In genomic region chr2:26615459-26616124, GRCm38 (mm10) we compare ENCODE assay signal across 30 mouse cellular contexts. TPM values are rescaled to one million over a fixed set of nuclear protein-coding genes. Genes with fewer than 3 reads are reported as not detected.
DNase-seq lines count a peak whose midpoint lies in the region; ATAC-seq and TF ChIP-seq lines count a peak whose summit lies in the region.
"Had no signal": no experiment of that assay in that cellular context is flagged by ENCODE, and none has a peak within 500 bp of the region (broad histone marks: within the 10 kb centered on the region; RNA-seq: fewer than 3 reads in every experiment).

No protein-coding gene starts in this region.

- no peak for TF ChIP-seq CTCF in intestine, postnatal 0 days (IDR thresholded peaks at IDR 0.05; ENCODE audit: low read depth)
- no peak for TF ChIP-seq CTCF in small intestine, adult 2 months (IDR thresholded peaks at IDR 0.05; ENCODE audit: extremely low read depth, insufficient read length, insufficient replicate concordance, low read depth, low read length)

- H3K27ac ChIP-seq in intestine, embryonic 16.5 days (ENCODE audit: low read length), result no peak overlapping the region
- H3K27ac ChIP-seq in intestine, postnatal 0 days (ENCODE audit: low read depth, low read length), result no peak overlapping the region
- peak overlapping the region; percentile 47 for H3K27ac ChIP-seq in small intestine, adult 2 months (ENCODE audit: insufficient read depth, low read depth, low read length)
- H3K27ac ChIP-seq: embryonic facial prominence, embryonic 10.5 days; embryonic facial prominence, embryonic 13.5 days; forebrain, embryonic 10.5 days; forebrain, embryonic 13.5 days; heart, embryonic 15.5 days; hindbrain, embryonic 14.5 days; hindbrain, postnatal 0 days had no signal

- no peak overlapping the region for H3K4me3 ChIP-seq in intestine, embryonic 16.5 days (ENCODE audit: low read length)
- no peak overlapping the region for H3K4me3 ChIP-seq in intestine, postnatal 0 days (ENCODE audit: low read depth, low read length)
- no peak overlapping the region for H3K4me3 ChIP-seq in small intestine, adult 2 months (ENCODE audit: low read depth, low read length)
- H3K4me3 ChIP-seq: embryonic facial prominence, embryonic 10.5 days; embryonic facial prominence, embryonic 13.5 days; erythroblast, embryonic 14.5 days; forebrain, embryonic 10.5 days; forebrain, embryonic 13.5 days; heart, embryonic 12.5 days; heart, embryonic 15.5 days had no signal

- no peaks in the 10 kb centered on the region for H3K36me3 ChIP-seq in intestine, embryonic 16.5 days (ENCODE audit: control insufficient read depth, insufficient read depth, low read length)
- no peaks in the 10 kb centered on the region for H3K36me3 ChIP-seq in intestine, postnatal 0 days (ENCODE audit: control insufficient read depth, insufficient read depth)
- H3K36me3 ChIP-seq in small intestine, adult 2 months (ENCODE audit: control insufficient read depth, insufficient read depth, low read length), result no peaks in the 10 kb centered on the region
- H3K36me3 ChIP-seq: embryonic facial prominence, embryonic 10.5 days; embryonic facial prominence, embryonic 13.5 days; forebrain, embryonic 10.5 days; heart, embryonic 12.5 days; heart, embryonic 15.5 days had no signal

- H3K9ac ChIP-seq in intestine, embryonic 16.5 days (ENCODE audit: low read depth, low read length), result 0 out of 2 replicates have a peak overlapping the region, but pooled peaks have one; percentile 14
- no peak overlapping the region for H3K9ac ChIP-seq in intestine, postnatal 0 days (ENCODE audit: low read depth, low read length)
- H3K9ac ChIP-seq: embryonic facial prominence, embryonic 13.5 days; forebrain, embryonic 13.5 days; heart, embryonic 12.5 days; heart, embryonic 15.5 days; hindbrain, embryonic 14.5 days had no signal

- no peak for TF ChIP-seq POLR2A in small intestine, adult 2 months (IDR thresholded peaks at IDR 0.05; ENCODE audit: low read depth, low read length)

- H3K27me3 ChIP-seq in intestine, embryonic 16.5 days (replicated peaks; ENCODE audit: control insufficient read depth, insufficient read depth, low read length), result no peaks in the 10 kb centered on the region
- no peaks in the 10 kb centered on the region for H3K27me3 ChIP-seq in intestine, postnatal 0 days (replicated peaks; ENCODE audit: control insufficient read depth, insufficient read depth, low read length)
- H3K27me3 ChIP-seq in small intestine, adult 2 months (ENCODE audit: control insufficient read depth, insufficient read depth, low read length), result no peaks in the 10 kb centered on the region
- H3K27me3 ChIP-seq: embryonic facial prominence, embryonic 13.5 days; forebrain, embryonic 13.5 days; heart, embryonic 12.5 days; heart, embryonic 15.5 days had no signal

- no peak for DNase-seq in frontal cortex, postnatal 14 days (ENCODE audit: low spot score in 2 of 2)
- peak; percentile 29 to 43 for DNase-seq in right cerebral cortex, adult 2 months (ENCODE audit: low spot score in 2 of 2)
- no peak for DNase-seq in right cerebral cortex, postnatal 14 days
- DNase-seq in lung, postnatal 36 days, result no peak
- DNase-seq: cerebellum, adult 11 months; cerebellum, adult 8-10 months; cerebellum, postnatal 10 days; cerebellum, postnatal 36 days; embryo, embryonic 11 days; gastrocnemius, postnatal 25 days had no signal

- 85% methylated on average over 4 of the region's 4 CpGs for WGBS in intestine, embryonic 16.5 days
- WGBS in intestine, postnatal 0 days, result 76% methylated on average over 4 of the region's 4 CpGs
- 77% methylated on average over 4 of the region's 4 CpGs for WGBS in small intestine, adult 2 months

- ATAC-seq in frontal cortex, adult (ENCODE audit: low TSS enrichment), result peak; percentile 83; the same call in 1 of the 2 replicates
- ATAC-seq in intestine, embryonic 16.5 days, result no peak
- no peak for ATAC-seq in intestine, postnatal 0 days
- ATAC-seq: activated CD4-positive, CD25-positive, alpha-beta regulatory T cell, adult 4 months; forebrain, embryonic 13.5 days; forebrain, embryonic 16.5 days; hindbrain, postnatal 0 days; inflammation-experienced regulatory T-cells, adult 6 months had no signal

- 0 out of 2 replicates have a peak, but pooled peaks cover 7% of the 10 kb centered on the region for H3K4me1 ChIP-seq in intestine, embryonic 16.5 days (ENCODE audit: control insufficient read depth, insufficient read depth, low read length)
- no peaks in the 10 kb centered on the region for H3K4me1 ChIP-seq in intestine, postnatal 0 days (replicated peaks; ENCODE audit: control insufficient read depth, insufficient read depth, low read length)
- peaks cover 25% of the 10 kb centered on the region for H3K4me1 ChIP-seq in small intestine, adult 2 months (ENCODE audit: control insufficient read depth, insufficient read depth, insufficient read length, low read length)
- H3K4me1 ChIP-seq: embryonic facial prominence, embryonic 10.5 days; embryonic facial prominence, embryonic 13.5 days; forebrain, embryonic 13.5 days had no signal

- no peak overlapping the region for H3K4me2 ChIP-seq in intestine, embryonic 16.5 days (ENCODE audit: low read depth, low read length)
- no peak overlapping the region for H3K4me2 ChIP-seq in intestine, postnatal 0 days (replicated peaks; ENCODE audit: low read depth)
- H3K4me2 ChIP-seq: embryonic facial prominence, embryonic 13.5 days; forebrain, embryonic 13.5 days; heart, embryonic 12.5 days; heart, embryonic 15.5 days; hindbrain, embryonic 14.5 days had no signal

- H3K9me3 ChIP-seq in intestine, embryonic 16.5 days (ENCODE audit: control insufficient read depth, low read length), result no peaks in the 10 kb centered on the region
- no peaks in the 10 kb centered on the region for H3K9me3 ChIP-seq in intestine, postnatal 0 days (ENCODE audit: control insufficient read depth)
- H3K9me3 ChIP-seq: embryonic facial prominence, embryonic 10.5 days; embryonic facial prominence, embryonic 13.5 days; forebrain, embryonic 10.5 days; forebrain, embryonic 13.5 days; heart, embryonic 12.5 days; heart, embryonic 15.5 days had no signal

RNA-seq across cellular contexts. Expression of gene Agpat2, which starts 11.4 kb away (rescaled TPM):
- 113 and 116 TPM in 2 replicates for polyA plus RNA-seq in intestine, embryonic 16.5 days (2015; fragmentation: Nextera tagmentation; extraction: Ambion mirVana)
- 124 and 128 TPM in 2 replicates for polyA plus RNA-seq in intestine, postnatal 0 days (2015; fragmentation: Nextera tagmentation; extraction: Ambion mirVana)
- polyA plus RNA-seq in small intestine, adult 2 months (2012; rRNA removed), result 288 and 515 TPM in 2 replicates

RNA-seq across cellular contexts. Expression of gene Fam69b, which starts 12.7 kb away (rescaled TPM):
- polyA plus RNA-seq in intestine, embryonic 16.5 days (2015; fragmentation: Nextera tagmentation; extraction: Ambion mirVana), result 24.8 and 27.0 TPM in 2 replicates
- polyA plus RNA-seq in intestine, postnatal 0 days (2015; fragmentation: Nextera tagmentation; extraction: Ambion mirVana), result 6.8 and 6.9 TPM in 2 replicates
- 5.0 and 7.7 TPM in 2 replicates for polyA plus RNA-seq in small intestine, adult 2 months (2012; rRNA removed)
- polyA plus RNA-seq: erythroblast, embryonic 14.5 days had no signal

RNA-seq across cellular contexts. Expression of gene Gm20532, which starts 29.2 kb away (rescaled TPM):
- polyA plus RNA-seq in intestine, embryonic 16.5 days (2015; fragmentation: Nextera tagmentation; extraction: Ambion mirVana), result not detected in 2 replicates
- polyA plus RNA-seq in intestine, postnatal 0 days (2015; fragmentation: Nextera tagmentation; extraction: Ambion mirVana), result not detected in 2 replicates
- not detected in 2 replicates for polyA plus RNA-seq in small intestine, adult 2 months (2012; rRNA removed)
- polyA plus RNA-seq: activated CD4-positive, CD25-positive, alpha-beta regulatory T cell, adult 4 months; cortical plate, adult 2 months; embryonic facial prominence, embryonic 10.5 days; embryonic facial prominence, embryonic 13.5 days; erythroblast, embryonic 14.5 days; forebrain, embryonic 10.5 days; forebrain, embryonic 13.5 days; forebrain, embryonic 16.5 days; frontal cortex, adult 2 months; gonadal fat pad, adult 2 months; heart, embryonic 15.5 days; hindbrain, embryonic 11.5 days; hindbrain, embryonic 14.5 days; hindbrain, postnatal 0 days; inflammation-experienced regulatory T-cells, adult 6 months had no signal

RNA-seq across cellular contexts. Expression of gene Egfl7, which starts 35.8 kb away (rescaled TPM):
- 110 and 118 TPM in 2 replicates for polyA plus RNA-seq in intestine, embryonic 16.5 days (2015; fragmentation: Nextera tagmentation; extraction: Ambion mirVana)
- 54.4 and 65.2 TPM in 2 replicates for polyA plus RNA-seq in intestine, postnatal 0 days (2015; fragmentation: Nextera tagmentation; extraction: Ambion mirVana)
- polyA plus RNA-seq in small intestine, adult 2 months (2012; rRNA removed), result 61.1 and 96.8 TPM in 2 replicates

RNA-seq across cellular contexts. Expression of gene Lcn4, which starts 55.5 kb away (rescaled TPM):
- polyA plus RNA-seq in intestine, embryonic 16.5 days (2015; fragmentation: Nextera tagmentation; extraction: Ambion mirVana), result not detected in 2 replicates
- not detected in 2 replicates for polyA plus RNA-seq in intestine, postnatal 0 days (2015; fragmentation: Nextera tagmentation; extraction: Ambion mirVana)
- not detected in 2 replicates for polyA plus RNA-seq in small intestine, adult 2 months (2012; rRNA removed)
- polyA plus RNA-seq: cortical plate, adult 2 months; embryonic facial prominence, embryonic 10.5 days; embryonic facial prominence, embryonic 13.5 days; erythroblast, embryonic 14.5 days; forebrain, embryonic 10.5 days; forebrain, embryonic 13.5 days; forebrain, embryonic 16.5 days; frontal cortex, adult 2 months; gonadal fat pad, adult 2 months; heart, embryonic 12.5 days; heart, embryonic 15.5 days; hindbrain, embryonic 11.5 days; hindbrain, embryonic 14.5 days; hindbrain, postnatal 0 days had no signal

Comparison
In these comparisons a context has a peak if more than half of its experiments do, and no peak if none do; other contexts are left out.
1. DNase-seq: peak in right cerebral cortex, adult 2 months (2 of 2); none in frontal cortex, postnatal 14 days (0 of 2), right cerebral cortex, postnatal 14 days (single experiment) and lung, postnatal 36 days (single experiment).